Mouse (Mus musculus) left cerebral cortex, adult 8-10 months (tissue): ENCODE data around the gene Mapk10. TPM values are rescaled to one million over a fixed set of nuclear protein-coding genes. Genes with fewer than 3 reads are reported as not detected.
"Not testable (repeated sequence)": the region's sequence is repeated elsewhere in the genome, so short reads cannot be mapped to it uniquely, and the experiment has no call there.

ENCODE experiments used
- DNase-seq, 2 experiments: peaks; one replicate each; pipeline ENCODE4 v3.0.0; 2022; ENCODE audit warnings: low spot score in 2 of 2
- total RNA-seq, 4 experiments: library from RNA; stranded (reverse); gene quantifications; 2 replicates each; pipeline ENCODE4 v1.2.4; 2022

Mapk10 gene
- total RNA-seq, 4 experiments from 2014 or later = 474 to 541 (median 500) TPM

GRCm38 (mm10) chr5:102874605-102875298 lies 336.4 kb downstream of the Mapk10 start:
- DNase-seq = peak in 1 of 2 experiments; percentile 35

- not testable (repeated sequence) for DNase-seq
These were observed 338.1 kb downstream of the Mapk10 start for GRCm38 (mm10) chr5:102872996-102873395.

GRCm38 (mm10) chr5:102868196-102868595 lies 342.9 kb downstream of the Mapk10 start:
- no peak for DNase-seq

- no peak for DNase-seq
These were observed 351.4 kb downstream of the Mapk10 start for GRCm38 (mm10) chr5:102859749-102860148.

- DNase-seq = no peak
These were observed 353.1 kb downstream of the Mapk10 start for GRCm38 (mm10) chr5:102858047-102858446.

Other genes with a start within 250 kb of the Mapk10 start
- gene Ptpn13, start 213.9 kb upstream of the Mapk10 start, total RNA-seq = 10 to 100 TPM; 10.9 to 13.5 (median 11.5) TPM